Mouse (Mus musculus) layer of hippocampus, postnatal 14 days (tissue): Measurements from ENCODE around the gene Tmem50b. TPM values are rescaled to one million over a fixed set of nuclear protein-coding genes. Genes with fewer than 3 reads are reported as not detected.
"Not testable (repeated sequence)": the region's sequence is repeated elsewhere in the genome, so short reads cannot be mapped to it uniquely, and the experiment has no call there.

ENCODE experiments used
- DNase-seq, 2 experiments: peaks; one replicate each; pipeline ENCODE4 v3.0.0; 2021 to 2022; ENCODE audit warnings: low spot score in 2 of 2, mixed read lengths in 1 of 2
- microRNA-seq, 2 experiments: library from miRNA; unstranded; fragments of <30 nt; microRNA quantifications; one replicate each; pipeline ENCODE4 v1.2.0; 2021
- total RNA-seq, 2 experiments: library from RNA; stranded (reverse); gene quantifications; 2 replicates each; pipeline ENCODE4 v1.2.3; 2021

Tmem50b gene
- total RNA-seq, 2 experiments from 2014 or later = 126 to 142 TPM

DNA sequence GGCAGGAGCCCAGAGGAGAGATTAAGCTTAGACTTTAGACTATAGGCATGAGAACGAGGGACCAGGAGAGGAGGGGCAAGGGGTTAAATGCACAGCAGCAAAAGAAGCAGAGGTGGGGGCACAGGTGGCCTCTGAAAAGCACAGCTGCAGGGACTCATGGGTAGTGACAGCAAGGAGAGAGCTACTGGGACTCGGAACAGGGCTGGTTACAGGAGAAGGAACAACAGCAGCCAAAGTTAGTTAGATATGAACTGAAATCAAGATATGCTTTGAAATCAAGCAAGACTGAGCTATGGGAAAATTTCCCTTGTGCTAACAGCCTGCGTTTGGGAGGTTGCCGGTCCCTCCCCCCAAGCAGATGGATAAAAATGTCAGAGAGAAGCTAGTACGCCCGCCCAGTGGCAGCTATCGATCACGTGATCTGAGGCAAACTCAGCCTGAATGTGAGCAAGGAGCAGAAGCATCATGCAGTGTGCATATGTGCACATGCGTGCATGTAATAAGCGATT, 56.0 kb downstream of the Tmem50b start:
- DNase-seq = peak; percentile 56 to 81

DNA sequence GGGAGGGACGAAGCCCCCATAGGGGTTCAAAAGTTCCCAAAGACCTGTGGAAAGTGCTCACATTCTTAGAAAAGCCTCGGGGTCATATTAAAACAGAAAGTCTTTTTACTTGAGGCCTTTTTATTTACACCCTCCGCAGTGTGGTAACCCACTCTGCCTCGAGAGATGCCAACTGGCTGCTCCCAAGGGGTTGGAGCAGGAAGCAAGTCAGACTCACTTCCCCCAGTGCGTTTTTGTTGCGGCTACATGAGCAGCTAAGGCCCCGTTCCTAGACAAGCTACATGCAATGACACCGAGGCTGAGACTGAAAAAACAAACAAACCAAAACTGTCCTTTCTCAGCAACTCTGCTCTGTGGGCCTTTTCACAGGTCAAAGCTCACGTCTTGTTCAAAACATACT, 59.1 kb downstream of the Tmem50b start:
- DNase-seq = no peak

DNA sequence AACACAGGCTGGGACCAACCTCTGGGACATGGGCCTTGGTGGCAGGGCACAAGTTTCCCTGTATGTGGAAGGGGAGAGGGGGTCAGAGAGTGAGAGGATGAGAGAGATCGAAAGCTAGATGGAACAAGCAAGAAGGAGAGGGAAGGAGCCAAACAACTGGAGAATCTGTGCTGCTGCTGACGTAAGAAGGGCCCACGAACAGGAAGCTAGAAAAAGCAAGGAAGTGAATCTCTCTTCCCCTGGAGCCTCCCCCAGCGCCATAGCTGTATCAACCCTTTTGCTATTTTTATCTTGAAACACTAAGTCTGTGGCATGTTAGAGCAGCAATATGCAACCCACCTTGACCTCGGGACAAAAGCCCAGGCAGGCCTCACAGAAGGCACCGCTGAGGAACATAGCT, 59.5 kb downstream of the Tmem50b start:
- no peak for DNase-seq

GRCm38 (mm10) chr16:91537065-91537464, 60.5 kb downstream of the Tmem50b start:
- no peak for DNase-seq

DNA sequence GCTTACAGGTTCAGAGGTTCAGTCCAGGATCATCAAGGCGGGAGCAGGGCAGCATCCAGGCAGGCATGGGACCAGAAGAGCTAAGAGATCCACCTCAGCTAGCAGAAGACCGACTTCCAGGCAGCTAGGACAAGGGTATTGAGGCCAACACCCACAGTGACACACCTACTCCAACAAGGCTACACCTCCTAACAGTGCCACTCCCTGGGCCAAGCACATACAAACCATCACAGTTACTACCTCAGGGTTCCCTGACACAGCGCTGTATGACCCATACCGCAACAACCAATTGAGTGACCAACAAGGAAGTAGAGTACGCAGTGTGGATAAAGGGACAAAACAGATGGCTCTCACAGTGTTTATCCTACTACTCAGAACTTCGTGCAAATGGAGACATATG, 61.2 kb downstream of the Tmem50b start:
- DNase-seq = no peak

GRCm38 (mm10) chr16:91534888-91535287, 62.7 kb downstream of the Tmem50b start:
- no peak for DNase-seq

- no peak for DNase-seq
These were observed 63.1 kb downstream of the Tmem50b start for GRCm38 (mm10) chr16:91534477-91534876.

- DNase-seq = no peak
These were observed 64.3 kb downstream of the Tmem50b start for GRCm38 (mm10) chr16:91533097-91534001.

DNA sequence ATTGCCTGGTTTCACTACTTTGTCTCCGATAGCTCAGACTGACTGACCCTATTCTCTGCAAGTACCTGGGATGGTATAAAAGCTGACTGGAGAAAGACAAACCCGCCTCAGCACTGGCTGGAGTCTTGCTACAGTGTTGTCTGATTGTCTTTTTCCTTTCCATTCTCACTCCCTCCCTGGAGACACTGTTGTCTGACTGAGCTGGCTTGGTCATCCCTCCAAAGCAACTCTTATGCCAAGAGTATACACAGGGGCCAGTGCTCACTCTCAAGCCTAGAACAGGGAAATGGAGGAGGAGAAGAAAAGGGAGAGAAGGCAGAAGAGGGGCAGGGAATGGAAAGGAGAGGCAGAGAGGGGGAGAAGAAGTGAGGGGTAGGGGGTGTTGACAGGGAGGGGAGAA, 65.2 kb downstream of the Tmem50b start:
- DNase-seq = no peak

DNA sequence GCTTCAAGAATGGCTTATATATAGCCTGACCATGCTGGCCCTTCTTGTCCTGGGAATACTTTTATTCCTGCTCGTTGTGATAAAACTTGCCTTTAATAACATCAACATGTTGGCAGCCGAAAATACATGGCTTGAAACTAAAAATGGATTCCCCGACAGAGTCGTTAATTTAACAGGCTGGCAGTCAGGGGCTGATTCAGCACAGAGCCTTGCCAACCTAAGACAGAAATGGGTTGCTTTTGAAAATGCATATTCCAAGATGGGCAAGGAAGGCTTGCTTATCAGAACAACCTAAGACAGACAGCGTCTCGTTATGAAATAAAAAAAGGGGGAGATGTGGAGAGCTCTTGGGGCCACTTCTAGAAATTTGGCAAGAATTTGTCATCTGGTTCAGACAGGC, 65.7 kb downstream of the Tmem50b start:
- no peak for DNase-seq

GRCm38 (mm10) chr16:91530830-91531229, 66.8 kb downstream of the Tmem50b start:
- DNase-seq = not testable (repeated sequence)

DNA sequence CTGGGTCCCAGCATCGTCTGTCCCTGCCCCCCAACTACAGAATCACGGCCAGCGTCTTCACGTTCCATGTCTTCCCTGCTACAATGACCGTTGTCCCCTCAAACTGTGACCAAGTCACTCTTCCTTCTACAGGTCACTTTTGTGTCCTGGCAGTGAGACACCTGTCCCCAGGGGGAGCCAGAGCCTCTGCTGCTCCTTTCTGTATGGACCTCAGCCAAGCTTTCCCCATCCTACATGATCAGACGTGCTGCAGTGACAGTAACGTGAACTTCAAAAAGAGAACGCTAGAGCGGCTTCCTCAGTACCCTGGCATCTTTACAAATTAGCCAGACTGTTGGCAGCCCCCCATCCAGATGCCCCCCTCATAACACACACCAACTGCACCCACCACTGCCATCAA, 69.0 kb downstream of the Tmem50b start:
- DNase-seq = no peak

DNA sequence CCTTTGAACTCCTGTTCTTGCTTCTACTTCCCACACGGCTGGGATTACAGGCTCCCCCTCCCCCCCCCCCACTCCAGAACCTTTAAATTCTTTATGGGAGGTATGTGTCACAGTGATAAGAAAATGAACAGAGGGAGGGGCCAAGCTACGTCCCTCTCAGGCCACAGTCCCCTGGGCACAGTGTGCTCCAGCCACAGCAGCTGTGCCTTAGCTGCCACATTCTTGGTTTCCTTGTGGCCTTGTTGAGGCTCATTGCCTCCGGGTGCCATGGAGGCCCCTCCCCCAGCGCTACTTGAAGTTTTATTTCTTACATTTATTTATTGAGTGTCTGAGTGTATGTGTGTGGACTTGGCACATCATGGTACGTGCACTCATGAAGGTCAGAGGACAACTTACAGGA, 70.1 kb downstream of the Tmem50b start:
- DNase-seq = no peak

DNA sequence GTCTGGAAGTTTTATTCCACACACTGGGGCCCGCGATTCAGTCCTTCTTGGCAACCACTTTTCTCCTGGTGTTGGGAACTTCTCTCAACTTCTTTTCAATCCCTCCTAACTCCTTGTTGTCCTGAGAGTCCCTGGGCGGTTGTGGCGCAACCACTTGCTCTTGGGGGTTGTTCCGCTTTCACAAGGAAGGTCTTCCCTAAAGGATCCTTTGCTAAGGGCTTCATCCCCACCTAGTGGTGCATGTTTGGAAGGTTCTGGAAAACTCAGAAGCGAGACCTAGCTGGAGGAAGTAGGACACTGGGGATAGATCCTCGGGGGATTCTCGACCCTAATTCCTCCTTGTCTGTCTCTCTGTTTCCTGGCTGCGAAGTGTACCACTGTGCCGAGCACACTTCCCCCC, 70.5 kb downstream of the Tmem50b start:
- peak in 1 of 2 experiments; percentile 49 for DNase-seq

- DNase-seq = no peak
These were observed 71.3 kb downstream of the Tmem50b start for GRCm38 (mm10) chr16:91526274-91526673.

Small RNA genes lying within 50 kb of the gene (microRNA-seq; reads per million reads assigned to microRNA genes)
- gene Mir6367 = 0 reads per million in 2 experiments

Other genes starting within 250 kb of the Tmem50b start
- 10 to 100 TPM; 21.0 to 22.8 TPM for gene Ifnar2, start 225.0 kb downstream of the Tmem50b start, total RNA-seq
- not detected for gene Gm21970, start 206.1 kb downstream of the Tmem50b start, total RNA-seq
- 10 to 100 TPM in 1 of 2 experiments, 1 to 10 TPM in 1; 7.1 to 10.3 TPM for gene Il10rb, start 191.6 kb downstream of the Tmem50b start, total RNA-seq
- 10 to 100 TPM; 59.9 to 66.3 TPM for gene Ifnar1, start 112.6 kb downstream of the Tmem50b start, total RNA-seq
- 10 to 100 TPM; 82.4 to 87.0 TPM for gene Ifngr2, start 50.7 kb downstream of the Tmem50b start, total RNA-seq
- 1 to 10 TPM; 5.0 to 6.5 TPM for gene Dnajc28, start 21.2 kb upstream of the Tmem50b start, total RNA-seq
- gene Gart, start 49.2 kb upstream of the Tmem50b start, total RNA-seq = 10 to 100 TPM; 45.7 to 56.7 TPM
- 100 to 1,000 TPM; 224 to 256 TPM for gene Son, start 49.7 kb upstream of the Tmem50b start, total RNA-seq
- gene Donson, start 91.0 kb upstream of the Tmem50b start, total RNA-seq = 10 to 100 TPM; 24.6 TPM
- 10 to 100 TPM; 79.2 to 87.5 TPM for gene Cryzl1, start 131.2 kb upstream of the Tmem50b start, total RNA-seq
- gene Itsn1, start 131.5 kb upstream of the Tmem50b start, total RNA-seq = 100 to 1,000 TPM; 155 to 157 TPM